Mouse (Mus musculus) liver, postnatal 0 days (tissue): Measurements from ENCODE around the gene Jmjd7. TPM values are rescaled to one million over a fixed set of nuclear protein-coding genes. Genes with fewer than 3 reads are reported as not detected.

ENCODE experiments used
- ATAC-seq: fragments of 200-750 bp; cut with Nextera tagmentation; 2 replicates; pipeline ENCODE4 v1.8.0; 2017; ENCODE audit warnings: mild to moderate bottlenecking, moderate library complexity
- DNase-seq: peaks from one replicate; pipeline ENCODE4 v3.0.0-alpha.2; 2016
- H3K27ac ChIP-seq: fragments of 300-500 bp; sonication (generic); 2 replicates; pipeline ENCODE4 v1.5.1; 2014; ENCODE audit warnings: antibody characterized with exemption, moderate library complexity, mild to moderate bottlenecking, low read depth
- H3K27me3 ChIP-seq: fragments of 300-500 bp; sonication (generic); 2 replicates; pipeline ENCODE4 v1.6.1; 2014; ENCODE audit warnings: low read length, control low read depth, mixed read lengths; ENCODE audit not compliant: insufficient read depth
- H3K36me3 ChIP-seq: fragments of 300-500 bp; sonication (generic); replicated peaks from 2 replicates; pipeline ENCODE4 v1.6.1; 2014; ENCODE audit warnings: mild to moderate bottlenecking, control low read depth, low read length, moderate library complexity, mixed read lengths; ENCODE audit not compliant: insufficient read depth
- H3K4me1 ChIP-seq: fragments of 300-500 bp; sonication (generic); 2 replicates; pipeline ENCODE4 v1.6.1; 2014; ENCODE audit warnings: antibody characterized with exemption, mild to moderate bottlenecking, control low read depth; ENCODE audit not compliant: insufficient read depth
- H3K4me2 ChIP-seq: fragments of 300-500 bp; sonication (generic); 2 replicates; pipeline ENCODE4 v1.6.1; 2014; ENCODE audit warnings: low read depth, mild to moderate bottlenecking, low read length, moderate library complexity, mixed read lengths
- H3K4me3 ChIP-seq: fragments of 300-500 bp; sonication (generic); 2 replicates; pipeline ENCODE4 v1.5.1; 2014; ENCODE audit warnings: low read depth, low read length
- H3K9ac ChIP-seq: fragments of 300-500 bp; sonication (generic); replicated peaks from 2 replicates; pipeline ENCODE4 v1.6.1; 2014; ENCODE audit warnings: mild to moderate bottlenecking, moderate library complexity
- H3K9me3 ChIP-seq: fragments of 300-500 bp; sonication (generic); 2 replicates; pipeline ENCODE4 v1.6.1; 2016; ENCODE audit warnings: mild to moderate bottlenecking, control low read depth, low read length, mixed read lengths
- CTCF ChIP-seq: sonication (generic); IDR thresholded peaks from 2 replicates; pipeline ENCODE4 v1.5.1; 2016; ENCODE audit warnings: antibody characterized with exemption, low read depth
- EP300 ChIP-seq: IDR thresholded peaks from 2 replicates; pipeline ENCODE4 v1.6.1; 2016; ENCODE audit warnings: antibody characterized with exemption, low read depth, mild to moderate bottlenecking
- WGBS: fragments of 180-500 bp; shearing (Covaris S2); extraction: QIAGEN DNeasy Blood & Tissue Kit; methylation state at CpG from one replicate; pipeline ENCODE4 v1.1.7; 2014; ENCODE audit not compliant: insufficient replicate concordance; 5-methylcytosine and 5-hydroxymethylcytosine counted together
- polyA plus RNA-seq: library from polyadenylated mRNA; unstranded; fragments of >200 nt; fragmentation: Nextera tagmentation; extraction: Ambion mirVana; gene quantifications from 2 replicates; pipeline ENCODE4 v1.2.1, GENCODE M21; 2015

Gene Jmjd7
- polyA plus RNA-seq, 1 experiment from 2014 or later, result 4.8 TPM

DNA sequence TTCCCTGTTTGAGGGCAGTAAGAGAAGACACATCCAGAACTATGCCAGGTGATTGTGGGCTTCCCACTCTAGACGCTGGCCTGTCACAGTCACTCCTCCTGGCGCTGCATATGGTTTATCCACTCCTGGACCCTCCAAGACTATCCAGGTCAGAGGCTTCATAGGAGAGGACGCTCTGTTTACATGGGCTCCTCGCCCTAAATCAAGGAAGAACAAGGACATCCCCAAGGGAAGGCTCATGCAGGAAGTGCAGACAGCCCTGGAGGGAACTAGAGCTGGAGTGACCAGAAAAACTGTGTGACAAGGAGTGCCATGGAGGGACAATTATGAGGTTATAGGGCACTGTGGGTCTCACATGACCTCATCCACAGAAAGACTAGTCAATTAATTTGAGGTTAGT, 29.9 kb upstream of the Jmjd7 start:
- DNase-seq (no peak), ATAC-seq (no peak)
- WGBS, result 78% methylated on average over 4 of the region's 4 CpGs
- no peak overlapping the region for H3K4me2 ChIP-seq
- TF ChIP-seq CTCF, result no peak
- TF ChIP-seq EP300, result no peak
- H3K9me3 ChIP-seq, result no peaks in the 10 kb centered on the region
- H3K27ac ChIP-seq, result no peak overlapping the region
- H3K4me3 ChIP-seq, result no peak overlapping the region
- no peak overlapping the region for H3K9ac ChIP-seq
- H3K4me1 ChIP-seq, result no peaks in the 10 kb centered on the region; the same call in 1 of the 2 replicates
- H3K36me3 ChIP-seq, result no peaks in the 10 kb centered on the region
- no peaks in the 10 kb centered on the region for H3K27me3 ChIP-seq

DNA sequence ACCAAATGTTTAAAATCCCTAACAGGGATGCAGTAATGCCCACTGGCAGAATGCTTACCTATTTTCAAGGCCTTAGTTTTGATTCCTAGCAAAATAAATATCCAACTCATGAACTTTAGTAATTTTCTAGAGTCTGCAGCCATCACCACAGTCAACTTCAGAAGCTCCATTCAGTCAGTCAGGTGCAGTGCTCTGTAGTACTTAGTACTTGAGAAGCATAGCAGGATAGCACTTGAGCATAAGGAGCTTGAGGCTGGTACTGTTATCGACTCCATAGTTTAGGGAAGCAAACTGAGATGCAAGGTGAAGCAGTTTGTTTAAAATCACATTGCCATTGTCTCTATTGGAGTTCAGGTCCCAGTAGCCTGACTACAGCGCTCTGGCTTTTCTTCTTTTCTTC, 27.6 kb upstream of the Jmjd7 start:
- no peak overlapping the region for H3K27ac ChIP-seq
- ATAC-seq, result no peak
- no peak overlapping the region for H3K9ac ChIP-seq
- no peaks in the 10 kb centered on the region for H3K27me3 ChIP-seq
- no peaks in the 10 kb centered on the region for H3K36me3 ChIP-seq
- no peak for TF ChIP-seq EP300
- no peak for TF ChIP-seq CTCF
- no peak overlapping the region for H3K4me3 ChIP-seq
- no peaks in the 10 kb centered on the region for H3K9me3 ChIP-seq
- no peaks in the 10 kb centered on the region; the same call in 1 of the 2 replicates for H3K4me1 ChIP-seq
- WGBS, result 82% methylated on average over 2 of the region's 2 CpGs
- no peak overlapping the region for H3K4me2 ChIP-seq
- no peak for DNase-seq

DNA sequence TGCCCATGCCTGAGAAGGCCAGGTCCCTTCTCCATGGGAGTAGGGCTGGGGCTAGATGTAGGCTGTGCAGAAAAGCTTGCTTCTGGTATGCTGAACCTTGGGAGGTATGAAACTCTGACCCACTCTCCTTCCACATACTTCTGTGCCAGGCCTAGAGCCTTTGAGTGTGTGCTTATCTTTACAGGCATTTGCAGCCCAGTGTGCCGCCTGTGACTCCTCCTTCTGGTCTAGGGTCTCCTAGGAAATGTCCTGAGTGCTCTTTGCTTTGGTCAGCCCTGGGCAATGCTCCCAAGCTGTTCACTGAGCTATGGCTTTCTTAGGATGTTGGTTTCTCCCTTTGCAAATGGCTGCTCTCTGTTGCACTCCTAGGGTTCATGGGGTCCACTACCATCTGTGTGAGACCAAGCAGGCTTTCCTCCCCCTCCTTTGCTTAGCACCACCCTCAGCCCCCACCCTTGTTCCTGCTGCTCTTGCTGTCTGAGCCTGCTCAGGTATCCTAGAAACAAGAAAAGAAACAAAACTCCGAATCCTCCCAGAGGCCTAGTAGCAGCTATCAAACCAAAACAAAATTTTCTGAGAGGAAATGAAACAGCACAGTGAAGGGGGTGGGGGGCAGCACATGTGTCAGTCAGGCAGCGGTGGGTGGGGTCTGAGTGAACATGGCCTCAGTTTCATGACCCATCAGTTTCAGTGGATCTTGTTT, 26.2 kb upstream of the Jmjd7 start:
- DNase-seq, result no peak
- Histone ChIP-seq H3K9ac (no peak overlapping the region), H3K4me3 (no peak overlapping the region), H3K9me3 (no peaks in the 10 kb centered on the region), H3K27ac (no peak overlapping the region), H3K4me1 (no peaks in the 10 kb centered on the region), H3K27me3 (no peaks in the 10 kb centered on the region), H3K36me3 (no peaks in the 10 kb centered on the region), H3K4me2 (no peak overlapping the region)
- 66% methylated on average over 3 of the region's 3 CpGs for WGBS
- no peak for TF ChIP-seq CTCF
- TF ChIP-seq EP300, result no peak
- no peak for ATAC-seq

DNA sequence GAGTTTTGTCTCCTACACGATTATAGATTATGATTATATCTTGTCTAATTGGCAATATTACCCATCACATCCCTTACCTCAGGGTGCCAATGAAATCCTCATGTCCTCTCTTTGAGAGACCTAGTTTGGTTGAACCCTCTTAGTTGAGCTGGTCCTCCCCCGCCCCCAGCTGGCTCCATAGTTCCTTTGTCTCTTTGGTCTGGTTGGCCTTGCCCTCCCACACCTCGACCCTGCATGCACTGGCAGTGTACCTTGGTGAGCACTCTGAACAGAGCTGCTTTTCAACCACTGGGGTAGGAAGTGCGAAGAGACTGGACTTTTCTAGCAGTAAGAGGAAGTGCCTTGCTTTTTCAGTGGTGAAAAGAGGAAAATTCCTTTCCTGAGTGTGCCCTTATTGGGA, 25.3 kb upstream of the Jmjd7 start:
- Histone ChIP-seq H3K4me3 (no peak overlapping the region), H3K9me3 (no peaks in the 10 kb centered on the region), H3K9ac (no peak overlapping the region), H3K36me3 (no peaks in the 10 kb centered on the region), H3K4me1 (no peaks in the 10 kb centered on the region), H3K27me3 (no peaks in the 10 kb centered on the region), H3K27ac (no peak overlapping the region), H3K4me2 (no peak overlapping the region)
- 66% methylated on average over 4 of the region's 4 CpGs for WGBS
- TF ChIP-seq EP300 (no peak), CTCF (no peak)
- no peak for DNase-seq
- no peak for ATAC-seq

DNA sequence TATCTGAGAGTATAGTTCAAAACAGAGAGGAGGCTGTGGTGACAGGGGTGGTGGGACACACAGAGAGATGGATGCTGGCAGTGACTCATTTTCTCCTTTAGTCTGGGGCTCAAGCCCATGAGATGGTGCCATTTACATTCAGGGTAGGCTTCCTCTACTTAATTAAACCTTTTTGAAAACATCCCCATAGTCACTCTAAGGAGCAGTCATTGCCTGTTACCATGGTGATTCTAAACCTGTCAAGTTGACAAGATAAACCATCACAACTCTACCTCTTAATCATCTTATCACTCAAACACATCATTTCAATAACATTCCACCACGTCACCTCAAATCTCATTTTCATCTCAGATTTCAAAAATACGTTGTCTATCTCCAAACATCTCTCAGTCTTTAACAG, 23.3 kb upstream of the Jmjd7 start:
- H3K9me3 ChIP-seq, result no peaks in the 10 kb centered on the region
- H3K4me1 ChIP-seq, result peaks cover 5% of the 10 kb centered on the region
- no peak overlapping the region for H3K4me3 ChIP-seq
- ATAC-seq (no peak), DNase-seq (no peak)
- no peak overlapping the region for H3K4me2 ChIP-seq
- H3K36me3 ChIP-seq, result no peaks in the 10 kb centered on the region
- H3K27me3 ChIP-seq, result no peaks in the 10 kb centered on the region
- H3K27ac ChIP-seq, result no peak overlapping the region
- no peak for TF ChIP-seq CTCF
- TF ChIP-seq EP300, result no peak
- 79% methylated on average over 2 of the region's 2 CpGs for WGBS
- no peak overlapping the region for H3K9ac ChIP-seq

DNA sequence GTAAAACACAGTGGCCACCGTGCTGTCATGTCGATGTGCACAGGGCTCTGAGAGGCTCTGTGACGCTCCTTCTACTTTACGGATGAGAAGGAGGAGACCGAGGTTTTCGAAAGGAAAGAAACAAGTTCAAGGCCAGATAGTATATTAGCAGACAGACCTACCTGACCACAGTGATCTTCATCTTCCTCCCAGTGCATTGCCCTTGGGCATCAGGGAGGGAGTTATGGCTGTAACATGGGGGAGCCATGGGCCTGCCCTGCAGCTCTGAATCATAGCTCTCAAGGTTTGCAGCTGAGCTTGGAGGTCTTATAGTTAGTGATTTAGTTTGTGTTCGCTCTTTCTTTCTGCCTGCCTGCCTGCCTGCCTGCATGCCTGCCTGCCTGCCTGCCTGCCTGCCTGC, 20.6 kb upstream of the Jmjd7 start:
- no peak for ATAC-seq
- H3K27ac ChIP-seq, result no peak overlapping the region

More for the DNA sequence above, 20.6 kb upstream of the Jmjd7 start:
- TF ChIP-seq CTCF (no peak), EP300 (no peak)
- Histone ChIP-seq H3K9me3 (no peaks in the 10 kb centered on the region), H3K4me3 (no peak overlapping the region), H3K4me1 (peaks cover 5% of the 10 kb centered on the region), H3K36me3 (no peaks in the 10 kb centered on the region), H3K27me3 (no peaks in the 10 kb centered on the region), H3K9ac (no peak overlapping the region), H3K4me2 (no peak overlapping the region)
- 91% methylated on average over 7 of the region's 7 CpGs for WGBS
- no peak for DNase-seq
